Mouse (Mus musculus) embryonic facial prominence, embryonic 13.5 days (tissue): ENCODE measurements around the gene Celsr2. TPM values are rescaled to one million over a fixed set of nuclear protein-coding genes. Genes with fewer than 3 reads are reported as not detected.

ENCODE experiments used
- ATAC-seq: fragments of 200-750 bp; cut with Nextera tagmentation; 2 replicates; pipeline ENCODE4 v1.8.0; 2017; ENCODE audit warnings: low read depth; ENCODE audit not compliant: insufficient number of reproducible peaks, insufficient read depth, low FRiP score, low TSS enrichment
- H3K27ac ChIP-seq: fragments of 300-500 bp; sonication (generic); 2 replicates; pipeline ENCODE4 v1.5.1; 2015; ENCODE audit warnings: moderate library complexity, mild to moderate bottlenecking, inconsistent platforms
- H3K27me3 ChIP-seq: fragments of 300-500 bp; sonication (generic); 2 replicates; pipeline ENCODE4 v1.6.1; 2015; ENCODE audit warnings: mild to moderate bottlenecking, inconsistent platforms
- H3K36me3 ChIP-seq: fragments of 300-500 bp; sonication (generic); 2 replicates; pipeline ENCODE4 v1.6.1; 2015; ENCODE audit warnings: mild to moderate bottlenecking, inconsistent platforms
- H3K4me1 ChIP-seq: fragments of 300-500 bp; sonication (generic); 2 replicates; pipeline ENCODE4 v1.6.1; 2015; ENCODE audit warnings: inconsistent platforms
- H3K4me2 ChIP-seq: fragments of 300-500 bp; sonication (generic); 2 replicates; pipeline ENCODE4 v1.6.1; 2015; ENCODE audit warnings: moderate library complexity, mild to moderate bottlenecking, inconsistent platforms
- H3K4me3 ChIP-seq: fragments of 300-500 bp; sonication (generic); 2 replicates; pipeline ENCODE4 v1.5.1; 2015; ENCODE audit warnings: mild to moderate bottlenecking, inconsistent platforms
- H3K9ac ChIP-seq: fragments of 300-500 bp; sonication (generic); 2 replicates; pipeline ENCODE4 v1.6.1; 2015; ENCODE audit warnings: mild to moderate bottlenecking, inconsistent platforms
- H3K9me3 ChIP-seq: fragments of 300-500 bp; sonication (generic); 2 replicates; pipeline ENCODE4 v1.6.1; 2016; ENCODE audit warnings: inconsistent platforms
- WGBS: fragments of 180-500 bp; shearing (Covaris S2); methylation state at CpG from one replicate; pipeline ENCODE4 v1.1.7; 2015; ENCODE audit warnings: mixed read lengths; 5-methylcytosine and 5-hydroxymethylcytosine counted together
- polyA plus RNA-seq: library from polyadenylated mRNA; unstranded; fragments of >200 nt; fragmentation: Nextera tagmentation; extraction: Ambion mirVana; gene quantifications from 2 replicates; pipeline ENCODE4 v1.2.1, GENCODE M21; 2015

Celsr2 gene
- polyA plus RNA-seq, 1 experiment from 2014 or later = 11.5 TPM

DNA sequence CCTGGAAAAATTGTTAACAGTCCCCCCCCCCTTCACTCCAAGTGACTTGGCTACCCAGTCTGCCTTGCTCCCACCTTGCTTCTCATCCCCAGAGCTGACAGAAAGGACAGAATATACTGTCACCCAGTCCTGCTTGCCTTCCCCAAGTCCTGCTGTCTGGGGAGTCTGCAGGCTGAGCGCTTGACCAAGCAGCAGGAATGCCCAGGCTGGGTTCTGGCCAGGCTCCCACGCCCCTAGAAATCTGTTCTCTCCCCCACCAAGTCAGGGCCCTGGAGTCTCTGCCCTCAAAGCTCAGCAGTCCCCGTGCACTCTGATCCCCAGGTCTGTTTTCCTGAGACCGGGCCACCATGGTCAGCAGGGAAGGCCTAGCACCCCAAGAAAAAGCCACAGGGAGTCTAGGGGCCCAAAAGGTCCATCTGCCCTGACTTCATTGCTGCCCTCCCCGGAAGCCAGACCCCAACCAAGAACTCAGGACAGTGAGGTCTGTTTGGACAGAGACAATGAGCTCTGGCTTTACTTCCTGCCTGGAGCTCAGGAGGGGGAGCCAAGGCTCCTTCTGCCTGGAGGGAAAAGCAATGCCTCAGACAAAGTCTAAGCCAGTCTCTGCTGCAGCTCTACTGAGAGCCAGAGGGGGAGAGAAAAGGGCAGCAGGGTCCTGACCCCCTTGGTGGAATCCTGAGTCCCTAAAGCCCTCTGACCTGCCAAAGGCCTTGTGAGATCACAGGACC, 4.2 kb downstream of the Celsr2 start:
- 0 out of 2 replicates have a peak overlapping the region, but pooled peaks have one; percentile 11 for H3K27ac ChIP-seq
- 41% methylated on average over 5 of the region's 5 CpGs for WGBS
- H3K4me2 ChIP-seq = peak overlapping the region; percentile 44
- H3K4me1 ChIP-seq = peaks cover 31% of the 10 kb centered on the region
- H3K36me3 ChIP-seq = peaks cover 41% of the 10 kb centered on the region
- peaks cover 14% of the 10 kb centered on the region for H3K27me3 ChIP-seq
- H3K9me3 ChIP-seq = peaks cover 18% of the 10 kb centered on the region
- peak overlapping the region; percentile 61 for H3K9ac ChIP-seq
- ATAC-seq = no peak
- peak overlapping the region; percentile 17; the same call in 1 of the 2 replicates for H3K4me3 ChIP-seq

DNA sequence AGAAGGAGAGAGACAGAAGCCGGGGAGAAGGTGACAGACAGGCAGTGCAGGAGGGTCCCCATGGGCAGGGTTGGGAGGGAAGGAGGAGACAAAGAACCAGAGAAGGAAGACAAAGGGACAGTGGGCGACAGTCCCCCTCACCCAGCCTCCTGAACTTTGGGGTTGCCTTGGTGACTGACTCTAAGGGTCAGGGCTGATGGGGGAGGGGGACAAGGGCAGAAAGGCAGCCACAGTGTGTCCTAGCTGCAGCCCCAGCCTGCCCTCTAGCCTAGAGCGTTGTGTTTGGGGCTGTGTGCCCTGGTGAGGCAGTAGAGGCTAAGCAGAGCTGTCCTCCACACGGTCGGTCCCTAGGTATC, 5.0 kb downstream of the Celsr2 start:
- Histone ChIP-seq H3K4me2 (peak overlapping the region; percentile 44), H3K4me3 (0 out of 2 replicates have a peak overlapping the region, but pooled peaks have one; percentile 17), H3K27me3 (peaks cover 11% of the 10 kb centered on the region), H3K4me1 (peaks cover 32% of the 10 kb centered on the region), H3K36me3 (peaks cover 41% of the 10 kb centered on the region), H3K9ac (peak overlapping the region; percentile 61; the same call in 1 of the 2 replicates), H3K9me3 (peaks cover 18% of the 10 kb centered on the region), H3K27ac (0 out of 2 replicates have a peak overlapping the region, but pooled peaks have one; percentile 11)
- WGBS = 15% methylated on average over 5 of the region's 5 CpGs
- ATAC-seq = no peak

DNA sequence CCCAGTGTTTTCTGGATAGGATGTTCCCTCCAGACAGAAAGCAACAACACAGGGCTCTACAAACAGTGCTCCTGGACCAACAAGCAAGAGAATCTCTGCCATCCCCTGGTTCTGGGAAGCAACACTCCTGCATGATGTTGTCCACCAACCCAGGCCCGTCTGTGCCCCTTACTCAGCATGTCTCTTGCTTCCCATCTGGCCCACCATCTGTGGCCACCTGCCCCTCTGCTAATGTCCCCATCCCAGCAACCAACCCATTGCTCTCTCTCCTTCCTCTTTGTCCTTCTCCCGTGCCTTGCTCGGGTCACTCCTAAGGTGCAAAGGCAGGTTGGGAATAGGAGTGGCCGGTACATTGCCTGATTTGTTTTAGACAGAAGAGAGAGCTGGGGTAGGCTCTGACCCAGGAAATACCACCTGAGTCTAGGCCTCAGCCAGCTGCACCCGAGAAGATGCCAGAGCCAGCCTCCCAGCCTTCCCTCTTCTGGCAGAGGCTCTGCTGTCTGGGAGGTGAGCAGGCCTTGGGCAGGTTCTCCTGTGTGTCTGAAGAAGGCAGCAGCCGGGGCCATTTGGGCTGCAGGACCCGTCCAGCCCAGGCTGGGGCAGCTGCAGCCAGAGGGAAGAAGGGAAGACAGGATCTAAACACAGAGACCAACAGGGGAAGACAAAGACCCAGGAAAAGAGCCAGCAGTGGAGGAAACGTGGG, 5.5 kb downstream of the Celsr2 start:
- 53% methylated on average over 8 of the region's 8 CpGs for WGBS

DNA sequence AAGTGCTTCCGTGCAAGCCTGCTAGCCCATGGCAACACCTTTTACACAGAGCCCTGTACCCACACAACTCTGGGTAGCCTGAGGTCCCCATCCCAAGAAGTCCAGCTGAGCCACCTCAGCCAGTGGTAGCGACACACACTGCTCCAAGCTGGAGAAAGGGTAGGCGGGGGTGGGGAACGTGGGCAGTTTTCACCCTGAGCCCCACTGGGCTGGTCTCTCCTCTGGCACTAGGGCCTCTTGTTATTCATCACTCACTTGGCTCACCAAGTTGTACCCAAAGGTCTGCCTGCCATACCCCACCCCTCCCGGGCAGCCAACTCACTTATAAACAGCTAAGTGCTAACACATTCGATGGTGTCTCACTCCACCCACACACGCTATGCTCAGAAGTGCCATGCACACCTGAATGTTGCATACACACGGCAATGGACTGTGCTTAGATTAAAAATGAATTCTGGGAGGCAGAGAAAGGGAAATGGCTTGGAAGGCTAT, 6.8 kb downstream of the Celsr2 start:
- Histone ChIP-seq H3K9me3 (peaks cover 9% of the 10 kb centered on the region), H3K4me3 (no peak overlapping the region), H3K4me2 (no peak overlapping the region), H3K36me3 (peaks cover 37% of the 10 kb centered on the region), H3K27ac (no peak overlapping the region), H3K4me1 (peaks cover 28% of the 10 kb centered on the region), H3K9ac (no peak overlapping the region), H3K27me3 (no peaks in the 10 kb centered on the region)
- 91% methylated on average over 8 of the region's 8 CpGs for WGBS
- ATAC-seq = no peak

More for the DNA sequence above, 5.5 kb downstream of the Celsr2 start:
- Histone ChIP-seq H3K4me2 (peak overlapping the region; percentile 44), H3K36me3 (peaks cover 41% of the 10 kb centered on the region), H3K4me3 (no peak overlapping the region), H3K4me1 (peaks cover 30% of the 10 kb centered on the region), H3K27me3 (peaks cover 6% of the 10 kb centered on the region), H3K9ac (peak overlapping the region; percentile 61), H3K27ac (0 out of 2 replicates have a peak overlapping the region, but pooled peaks have one; percentile 11), H3K9me3 (peaks cover 18% of the 10 kb centered on the region)
- no peak for ATAC-seq

DNA sequence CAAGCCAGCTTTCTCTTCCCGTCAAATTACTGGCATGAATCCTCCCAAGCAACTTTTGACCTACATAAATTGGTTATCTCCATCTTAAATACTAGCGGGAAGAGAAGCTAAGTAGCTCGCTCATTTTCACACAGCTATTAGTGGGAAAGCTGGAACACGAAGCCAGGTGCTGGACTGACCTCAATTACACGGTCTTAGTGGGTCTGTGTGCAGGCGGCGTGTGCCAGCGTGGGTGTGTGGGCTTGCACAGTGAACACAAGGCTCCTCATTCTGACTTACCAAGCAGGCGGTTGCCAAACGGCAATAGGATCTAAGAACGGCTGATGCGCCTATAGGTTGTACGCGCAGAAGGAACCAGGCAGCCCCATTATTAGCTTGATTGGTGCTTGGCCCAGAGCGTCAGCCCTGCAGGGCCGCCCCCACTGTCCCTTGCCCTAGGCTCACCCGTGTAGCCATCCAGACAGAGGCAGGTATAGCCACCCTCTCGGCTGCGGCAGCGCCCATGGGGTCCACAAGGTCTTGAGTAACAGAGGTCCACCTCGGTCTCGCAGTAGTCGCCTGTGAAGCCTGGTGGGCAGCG, 9.0 kb downstream of the Celsr2 start:
- H3K9me3 ChIP-seq = no peaks in the 10 kb centered on the region
- no peaks in the 10 kb centered on the region for H3K27me3 ChIP-seq
- H3K4me2 ChIP-seq = no peak overlapping the region
- H3K4me1 ChIP-seq = peaks cover 27% of the 10 kb centered on the region
- 92% methylated on average over 24 of the region's 24 CpGs for WGBS
- ATAC-seq = no peak
- peaks cover 18% of the 10 kb centered on the region for H3K36me3 ChIP-seq
- no peak overlapping the region for H3K4me3 ChIP-seq
- H3K9ac ChIP-seq = 0 out of 2 replicates have a peak overlapping the region, but pooled peaks have one; percentile 17
- H3K27ac ChIP-seq = no peak overlapping the region; the same call in 1 of the 2 replicates

DNA sequence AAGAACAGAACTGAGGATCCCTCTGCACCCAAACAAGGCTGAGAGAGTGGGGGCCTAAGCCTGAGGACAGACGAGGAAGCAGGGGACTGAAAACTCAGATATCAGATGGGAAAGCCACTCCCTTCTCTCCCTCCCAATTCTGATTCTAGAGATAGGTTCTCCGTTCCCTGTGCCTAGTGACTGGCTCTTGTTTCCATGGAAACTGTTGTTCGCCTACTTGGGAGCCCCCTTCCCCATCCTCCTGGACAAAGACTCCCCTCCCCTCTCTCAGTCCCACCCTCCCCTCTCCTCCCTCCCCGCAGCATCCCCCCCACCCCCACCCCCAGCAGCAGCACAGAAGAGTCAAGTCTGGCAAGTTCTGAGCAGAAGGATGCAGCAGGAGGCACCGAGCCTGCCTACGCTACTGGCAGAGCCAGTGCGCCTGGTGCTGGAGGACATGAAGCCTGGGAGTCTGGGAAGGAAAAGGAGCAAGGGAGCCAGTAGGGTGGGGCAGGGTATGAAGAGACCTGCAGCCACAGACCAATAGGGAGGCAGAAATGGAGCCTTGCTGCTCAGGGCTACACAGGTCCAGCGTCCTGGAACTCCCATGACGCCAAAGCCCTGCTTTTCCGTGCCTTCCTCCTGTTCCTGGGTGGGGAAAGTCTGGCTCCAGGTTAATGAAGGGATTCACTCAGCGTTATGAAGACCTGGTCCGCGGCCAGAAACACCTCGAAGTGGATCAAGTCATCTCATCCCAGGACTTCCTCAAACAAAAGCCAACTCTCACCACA, 9.6 kb downstream of the Celsr2 start:
- H3K4me3 ChIP-seq = no peak overlapping the region
- no peak overlapping the region for H3K4me2 ChIP-seq
- H3K9me3 ChIP-seq = no peaks in the 10 kb centered on the region
- no peak overlapping the region; the same call in 1 of the 2 replicates for H3K27ac ChIP-seq
- no peak overlapping the region for H3K9ac ChIP-seq
- WGBS = 43% methylated on average over 14 of the region's 14 CpGs
- no peak for ATAC-seq
- peaks cover 18% of the 10 kb centered on the region for H3K36me3 ChIP-seq
- no peaks in the 10 kb centered on the region for H3K27me3 ChIP-seq
- peaks cover 22% of the 10 kb centered on the region for H3K4me1 ChIP-seq

DNA sequence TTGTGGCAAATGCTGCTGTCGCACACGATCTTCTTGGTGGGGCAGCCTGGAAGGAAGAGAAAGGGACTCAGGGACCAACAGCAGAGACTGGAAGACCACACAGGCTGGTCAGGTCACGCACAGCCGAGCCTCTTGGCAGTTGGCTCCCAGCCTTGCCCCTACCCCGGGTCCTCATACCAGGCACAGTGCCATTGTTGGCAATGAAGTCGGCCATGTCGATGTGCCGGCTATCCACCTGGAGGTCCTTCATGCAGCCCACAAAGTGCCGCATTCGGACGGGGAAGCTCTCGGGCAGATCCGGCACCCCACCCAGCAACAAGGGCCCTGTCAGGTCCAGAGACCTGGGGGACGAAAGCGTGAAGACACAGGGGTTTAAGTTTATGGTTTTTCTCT, 12.8 kb downstream of the Celsr2 start:
- H3K9me3 ChIP-seq = no peaks in the 10 kb centered on the region
- no peak overlapping the region for H3K9ac ChIP-seq
- WGBS = 88% methylated on average over 15 of the region's 15 CpGs
- no peak overlapping the region for H3K4me3 ChIP-seq
- H3K4me2 ChIP-seq = no peak overlapping the region
- ATAC-seq = no peak
- H3K27me3 ChIP-seq = no peaks in the 10 kb centered on the region
- peaks cover 34% of the 10 kb centered on the region for H3K36me3 ChIP-seq
- H3K27ac ChIP-seq = peak overlapping the region; percentile 8; the same call in 1 of the 2 replicates
- H3K4me1 ChIP-seq = peaks cover 13% of the 10 kb centered on the region

DNA sequence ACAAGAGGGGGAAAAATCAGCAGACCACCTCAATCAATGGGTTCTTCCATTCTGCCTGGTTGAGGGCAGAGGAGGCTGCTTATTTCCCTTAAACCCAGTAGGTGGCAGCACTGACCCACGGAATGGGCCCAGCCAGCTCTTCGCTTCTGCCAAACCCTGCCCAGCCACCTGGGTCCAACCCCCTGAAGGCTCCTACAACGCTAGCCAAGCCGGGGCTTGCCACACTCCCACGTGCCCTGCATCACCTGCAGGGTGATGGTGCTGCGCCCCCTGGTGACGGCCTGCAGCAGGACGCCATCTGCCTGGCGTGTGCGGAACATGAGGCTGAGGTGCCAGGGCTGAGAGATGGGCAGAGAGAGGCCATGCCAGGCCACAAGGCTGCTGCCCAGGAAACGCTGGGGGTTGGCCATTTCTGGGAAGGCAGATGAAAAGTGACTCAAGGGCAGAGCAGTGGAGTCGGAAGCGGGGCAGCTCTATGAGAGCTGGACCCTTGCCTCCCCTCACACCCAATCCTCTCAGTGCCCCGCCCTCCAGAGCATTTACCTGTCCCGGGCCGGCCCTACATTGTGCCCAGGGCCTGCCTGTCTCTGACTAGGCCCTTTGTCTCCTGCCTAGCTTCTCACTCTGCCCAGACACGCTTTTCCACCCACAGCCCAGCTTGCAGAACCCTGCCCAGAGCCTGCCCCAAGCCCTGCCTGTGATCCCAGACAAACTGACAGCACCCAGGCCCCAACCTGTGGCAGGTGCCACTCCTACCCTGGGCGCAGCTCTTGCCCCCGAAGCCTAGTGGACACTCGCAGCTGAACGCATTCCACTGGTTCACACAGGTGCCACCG, 13.4 kb downstream of the Celsr2 start:
- ATAC-seq = peak; percentile 84
- Histone ChIP-seq H3K4me3 (peak overlapping the region; percentile 18), H3K27me3 (no peaks in the 10 kb centered on the region), H3K9ac (peak overlapping the region; percentile 54), H3K9me3 (no peaks in the 10 kb centered on the region), H3K27ac (peak overlapping the region; percentile 8; the same call in 1 of the 2 replicates), H3K4me1 (peaks cover 13% of the 10 kb centered on the region), H3K36me3 (peaks cover 30% of the 10 kb centered on the region), H3K4me2 (peak overlapping the region; percentile 50)
- WGBS = 37% methylated on average over 22 of the region's 22 CpGs

DNA sequence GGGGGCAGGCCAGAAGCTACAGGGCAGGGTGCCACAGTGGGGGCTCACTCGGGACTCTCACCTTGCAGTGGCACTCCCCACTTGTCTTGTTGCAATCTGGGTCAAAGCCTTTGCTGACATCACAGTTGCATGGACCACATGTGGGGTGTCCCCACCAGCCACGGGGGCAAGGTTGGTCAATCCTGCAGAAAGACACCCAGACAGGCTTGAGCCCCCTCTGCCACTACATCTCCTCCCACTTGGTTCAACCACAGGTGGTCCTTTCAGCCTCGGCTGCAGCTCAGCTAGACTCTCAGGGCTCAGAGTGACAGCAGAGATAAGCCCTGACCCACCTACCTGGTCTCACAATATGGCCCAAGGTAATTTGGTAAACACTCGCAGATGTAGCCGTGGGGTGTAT, 14.9 kb downstream of the Celsr2 start:
- Histone ChIP-seq H3K4me1 (peaks cover 10% of the 10 kb centered on the region), H3K27ac (no peak overlapping the region), H3K4me3 (no peak overlapping the region), H3K27me3 (no peaks in the 10 kb centered on the region), H3K36me3 (peaks cover 37% of the 10 kb centered on the region), H3K9me3 (no peaks in the 10 kb centered on the region), H3K4me2 (no peak overlapping the region), H3K9ac (no peak overlapping the region)
- WGBS = 86% methylated on average over 5 of the region's 5 CpGs
- ATAC-seq = no peak

DNA sequence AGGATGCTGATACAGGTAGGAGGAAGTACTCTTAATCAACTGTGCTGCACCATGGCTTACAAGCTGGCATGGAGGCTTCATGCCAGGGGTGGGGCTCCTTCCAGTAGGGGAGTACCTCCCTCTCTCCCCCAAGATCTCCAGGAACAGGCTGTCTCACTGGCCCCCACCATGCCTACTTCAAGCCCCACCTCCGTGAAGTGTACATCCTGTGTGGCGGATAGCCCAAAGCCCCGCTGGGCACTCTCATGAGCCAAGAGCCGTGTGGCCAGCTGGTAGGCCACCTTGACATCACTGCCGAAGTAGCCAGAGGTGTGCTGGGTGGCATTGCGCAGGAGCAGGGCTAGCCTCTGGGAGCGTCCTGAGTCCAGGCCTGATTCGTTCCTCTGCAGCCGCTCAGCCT, 17.1 kb downstream of the Celsr2 start:
- Histone ChIP-seq H3K36me3 (peaks cover 33% of the 10 kb centered on the region), H3K4me2 (no peak overlapping the region), H3K4me3 (no peak overlapping the region), H3K27me3 (no peaks in the 10 kb centered on the region), H3K4me1 (peaks cover 7% of the 10 kb centered on the region), H3K9me3 (no peaks in the 10 kb centered on the region), H3K9ac (no peak overlapping the region), H3K27ac (no peak overlapping the region)
- WGBS = 83% methylated on average over 9 of the region's 9 CpGs
- ATAC-seq = no peak
